Mouse (Mus musculus) ES-Bruce4 (cell line): ENCODE data around the gene Gjc1.

Experiments used
- CTCF ChIP-seq: IDR thresholded peaks from one replicate; pipeline ENCODE4 v1.8.1; 2011; ENCODE audit warnings: low read depth, low read length
- EP300 ChIP-seq: IDR thresholded peaks from 2 replicates; pipeline ENCODE4 v1.6.1; 2011; ENCODE audit warnings: low read depth, low read length; ENCODE audit not compliant: insufficient read depth
- POLR2A ChIP-seq: IDR thresholded peaks from one replicate; pipeline ENCODE4 v1.8.1; 2011; ENCODE audit warnings: low read length; ENCODE audit not compliant: insufficient read depth

GRCm38 (mm10) chr11:102791682-102792445, 27.6 kb downstream of the Gjc1 start:
- TF ChIP-seq EP300 (no peak), CTCF (no peak), POLR2A (no peak)
